Mouse (Mus musculus) MEL (cell line): ENCODE measurements around the gene Sept8.

Source experiments
- GATA1 ChIP-seq: IDR thresholded peaks from 2 replicates; pipeline ENCODE4 v1.6.1; 2011; ENCODE audit warnings: low read depth, low read length, improper control_type of control experiment
- ZMIZ1 ChIP-seq: IDR thresholded peaks from 2 replicates; pipeline ENCODE4 v1.6.1; 2012; ENCODE audit warnings: low read depth, mild to moderate bottlenecking, inconsistent platforms, low read length, improper control_type of control experiment, moderate library complexity

GRCm38 (mm10) chr11:53522930-53523329, 3.9 kb downstream of the Sept8 start:
- TF ChIP-seq GATA1 = peak; percentile 96
- TF ChIP-seq ZMIZ1 = no peak
